Mouse (Mus musculus) adipose tissue, adult 10 weeks (tissue): ENCODE results near the gene Gm10203. TPM values are rescaled to one million over a fixed set of nuclear protein-coding genes. Genes with fewer than 3 reads are reported as not detected.

Experiments
- polyA plus RNA-seq: library from polyadenylated mRNA; stranded (reverse); fragments of 350-450 nt; fragmentation: Illumina TruSeq; extraction: RNeasy Lipid Tissue Mini Kit (QIAGEN cat#74804); gene quantifications from one replicate; pipeline ENCODE4 v1.2.3, GENCODE M21; 2014; ENCODE audit warnings: low read depth, low replicate concordance

Gene Gm10203
- polyA plus RNA-seq = not detected

DNA sequence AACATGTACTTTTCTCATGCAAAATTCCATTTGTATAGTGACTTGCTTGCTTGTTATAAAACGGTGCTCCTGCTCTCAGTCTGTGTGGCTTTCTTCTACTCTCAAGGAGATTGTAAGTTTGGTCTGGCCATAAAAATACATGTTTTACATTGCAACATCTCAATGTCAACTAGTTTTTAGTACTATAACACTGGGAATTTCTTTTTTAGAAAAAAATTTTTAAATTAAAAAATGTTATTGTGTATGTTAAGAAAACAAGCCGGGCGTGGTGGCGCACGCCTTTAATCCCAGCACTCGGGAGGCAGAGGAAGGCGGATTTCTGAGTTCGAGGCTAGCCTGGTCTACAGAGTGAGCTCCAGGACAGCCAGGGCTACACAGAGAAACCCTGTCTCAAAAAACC, at the start of gene Gm10203:
Gene Gm10203, plus strand, starts transcription at position 301 of the 400 bp plus-strand sequence.

DNA sequence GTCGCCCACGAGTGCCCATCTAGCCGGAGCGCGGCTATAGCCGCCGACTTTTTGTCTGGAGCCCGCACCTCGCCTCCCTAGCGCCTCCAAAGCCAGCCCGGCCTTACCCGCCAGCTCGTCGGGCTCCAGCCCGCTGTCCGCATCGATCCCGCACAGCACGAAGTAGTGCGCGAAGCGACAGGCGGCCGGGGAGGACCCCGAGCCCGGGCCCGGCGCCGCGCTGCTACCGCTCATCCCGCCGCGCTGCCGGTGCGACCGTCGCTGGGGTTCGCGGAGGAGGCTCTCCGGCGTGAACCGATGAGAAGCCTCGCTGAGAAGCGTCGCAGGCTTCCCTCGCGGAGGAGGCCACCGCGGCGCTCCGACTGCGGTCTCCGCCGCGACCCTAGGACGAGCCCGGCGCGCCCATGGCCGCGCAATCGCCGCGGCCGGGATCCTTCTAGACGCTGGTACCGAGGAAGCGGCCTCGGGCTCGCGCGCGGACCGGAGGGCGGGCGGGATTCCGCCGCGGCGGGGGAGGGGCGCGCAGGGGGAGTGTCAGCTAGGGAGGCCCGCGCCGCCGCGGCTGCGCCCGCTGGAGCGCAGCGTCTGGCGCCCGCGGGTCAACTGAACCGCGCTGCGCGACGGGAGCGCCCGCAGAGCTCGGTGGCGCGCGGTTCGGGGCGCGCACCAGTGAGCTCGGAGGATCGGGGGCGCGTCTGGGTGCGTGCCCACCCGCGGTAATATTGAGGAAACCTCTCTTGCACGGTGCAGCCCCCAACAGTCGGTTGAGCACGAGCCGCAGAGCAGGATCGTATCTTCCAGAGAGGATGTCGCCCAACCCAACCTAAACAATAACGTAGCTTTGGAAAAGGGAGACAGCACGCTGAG, 28.7 kb upstream of the Gm10203 start, which contains the start of gene Dennd5b:
Gene Dennd5b, minus strand, starts transcription at position 605 of the 867 bp plus-strand sequence.

DNA sequence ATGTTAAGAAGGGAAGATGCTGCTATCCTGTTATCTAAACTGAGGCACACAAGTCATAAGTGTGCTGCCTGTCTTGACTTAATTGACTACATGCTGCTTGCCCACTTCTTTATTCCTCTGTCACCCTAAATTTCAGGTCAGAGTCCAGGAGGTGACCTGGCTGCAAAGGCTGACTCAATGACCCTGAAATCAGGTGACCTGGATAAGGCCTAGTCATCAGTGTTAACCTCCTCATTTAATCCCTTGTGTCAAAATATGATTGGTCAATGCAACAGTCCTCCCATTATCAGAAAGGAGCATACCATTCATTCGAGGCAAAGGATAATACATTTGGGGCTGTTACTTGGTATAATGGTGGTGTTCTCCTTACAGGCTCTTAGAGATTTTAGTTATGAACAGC, 9.5 kb downstream of the Gm10203 start, which contains the start of gene Etfbkmt:
Gene Etfbkmt, plus strand, starts transcription at position 379 of the 400 bp plus-strand sequence.

Other genes starting within 250 kb of the Gm10203 start
- gene Caprin2, start 233.9 kb upstream of the Gm10203 start, polyA plus RNA-seq = 17.7 TPM
- gene Sinhcaf, start 183.7 kb upstream of the Gm10203 start, polyA plus RNA-seq = 12.9 TPM
- gene Dennd5b, start 28.5 kb upstream of the Gm10203 start, polyA plus RNA-seq = 4.6 TPM
- gene Etfbkmt, start 9.7 kb downstream of the Gm10203 start, polyA plus RNA-seq = 38.2 TPM
- 19.8 TPM for gene Amn1, start 58.5 kb downstream of the Gm10203 start, polyA plus RNA-seq
- 17.2 TPM for gene Resf1, start 179.2 kb downstream of the Gm10203 start, polyA plus RNA-seq